Comparison of ENCODE assay signal across 10 mouse cellular contexts in the genomic region with DNA sequence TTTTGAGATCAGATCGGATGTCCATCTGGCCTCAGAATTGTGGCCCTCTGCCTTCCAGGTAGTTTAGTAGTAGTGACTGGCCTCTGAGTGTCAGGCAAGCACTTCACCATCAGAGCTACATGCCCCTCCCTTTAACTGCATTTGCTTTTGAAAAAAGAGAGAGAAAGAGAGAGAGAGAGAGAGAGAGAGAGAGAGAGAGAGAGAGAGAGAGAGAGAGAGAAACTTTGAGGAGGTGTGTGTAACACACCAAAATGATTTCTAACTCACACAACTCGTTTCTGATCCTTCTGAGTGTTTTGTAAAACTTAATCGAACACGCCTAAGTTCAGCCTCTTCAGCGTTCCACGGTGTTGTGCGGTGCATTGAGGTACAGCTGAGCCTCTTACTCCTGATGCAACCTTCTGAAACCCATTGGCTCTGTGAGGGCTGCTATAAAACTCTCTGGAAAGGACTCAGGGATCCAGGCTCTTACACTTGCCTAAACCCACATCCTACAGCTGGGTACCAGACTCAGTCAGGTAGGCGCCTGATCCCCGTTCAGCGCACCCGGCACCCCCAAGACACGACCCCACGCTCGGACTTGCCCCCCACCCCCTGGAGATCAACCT. TPM values are rescaled to one million over a fixed set of nuclear protein-coding genes. Genes with fewer than 3 reads are reported as not detected.
A peak's percentile ranks its signal among the peaks of the same experiment; 100 is the strongest.
DNase-seq lines count a peak whose midpoint lies in the region; ATAC-seq lines count a peak whose summit lies in the region.
"Had no signal": no experiment of that assay in that cellular context is flagged by ENCODE, and none has a peak within 500 bp of the region (broad histone marks: within the 10 kb centered on the region; RNA-seq: fewer than 3 reads in every experiment).

No protein-coding gene starts in this region.

- peaks cover 55% of the 10 kb centered on the region for H3K27me3 ChIP-seq in forebrain, embryonic 16.5 days (replicated peaks; ENCODE audit: control insufficient read depth, insufficient read depth, low read length)
- H3K27me3 ChIP-seq in midbrain, embryonic 10.5 days (ENCODE audit: low read depth, poor library complexity, severe bottlenecking), result peaks cover 99% of the 10 kb centered on the region

- H3K9ac ChIP-seq in forebrain, embryonic 16.5 days (replicated peaks; ENCODE audit: low read depth, low read length), result no peak overlapping the region

- no peaks in the 10 kb centered on the region for H3K36me3 ChIP-seq in forebrain, embryonic 16.5 days (ENCODE audit: control insufficient read depth, insufficient read depth)
- H3K36me3 ChIP-seq in midbrain, embryonic 10.5 days, result no peaks in the 10 kb centered on the region

- H3K27ac ChIP-seq in forebrain, embryonic 16.5 days (ENCODE audit: low read length), result no peak overlapping the region
- no peak overlapping the region for H3K27ac ChIP-seq in midbrain, embryonic 10.5 days (replicated peaks)
- H3K27ac ChIP-seq: gastrocnemius, adult 2 months had no signal

- peaks cover 16% of the 10 kb centered on the region for H3K4me1 ChIP-seq in forebrain, embryonic 16.5 days (replicated peaks; ENCODE audit: control insufficient read depth, insufficient read depth, low read length)
- H3K4me1 ChIP-seq in midbrain, embryonic 10.5 days, result peaks cover 20% of the 10 kb centered on the region

- peak; percentile 32 for DNase-seq in 3T3-L1 (ENCODE audit: low read depth, low spot score)
- DNase-seq in ES-CJ7 (ENCODE audit: low read depth, low spot score), result peak; percentile 47
- no peak for DNase-seq in midbrain, embryonic 10.5 days (ENCODE audit: low spot score)
- DNase-seq in cerebellum, adult 9-10 months, result no peak
- DNase-seq in gastrocnemius, postnatal 14 days, result no peak
- DNase-seq in frontal cortex, adult 2 months (ENCODE audit: extremely low spot score in 1 of 2, low spot score in 1 of 2), result no peak
- DNase-seq: gastrocnemius, adult 2 months; thymus, postnatal 36 days had no signal

- WGBS in forebrain, embryonic 16.5 days, result 3% methylated on average over 14 of the region's 14 CpGs
- 3% methylated on average over 14 of the region's 14 CpGs for WGBS in midbrain, embryonic 10.5 days

- H3K9me3 ChIP-seq in forebrain, embryonic 16.5 days (ENCODE audit: control insufficient read depth, low read length), result no peaks in the 10 kb centered on the region
- H3K9me3 ChIP-seq in midbrain, embryonic 10.5 days (replicated peaks), result no peaks in the 10 kb centered on the region

- peak overlapping the region; percentile 5 for H3K4me3 ChIP-seq in forebrain, embryonic 16.5 days (replicated peaks; ENCODE audit: low read length)
- H3K4me3 ChIP-seq in midbrain, embryonic 10.5 days, result peak overlapping the region; percentile 37

- no peak for ATAC-seq in forebrain, embryonic 16.5 days

- intact Hi-C loops in gastrocnemius, postnatal 14 days (cut with DNase I; ENCODE audit: low total_unique reads), result no loop called here

- peak overlapping the region; percentile 34 for H3K4me2 ChIP-seq in forebrain, embryonic 16.5 days (ENCODE audit: low read length)

RNA-seq across cellular contexts. Expression of a gene that starts 0.6 kb away (rescaled TPM):
- polyA plus RNA-seq in forebrain, embryonic 16.5 days (2015; fragmentation: Nextera tagmentation; extraction: Ambion mirVana), result not detected in 2 replicates
- polyA plus RNA-seq in midbrain, embryonic 10.5 days (2016; fragmentation: Nextera tagmentation; extraction: Ambion mirVana), result 0.11 and 0.14 TPM in 2 replicates
- not detected for total RNA-seq in gastrocnemius, postnatal 14 days (2021)
- polyA plus RNA-seq in frontal cortex, adult 2 months (2012; rRNA removed), result not detected in 2 replicates
- total RNA-seq: gastrocnemius, adult 2 months; megakaryocyte progenitor cell, adult 5-6 weeks had no signal

Comparison
In these comparisons a context has a peak if more than half of its experiments do, and no peak if none do; other contexts are left out.
1. DNase-seq: peak in 3T3-L1 (single experiment) and ES-CJ7 (single experiment); none in midbrain, embryonic 10.5 days (single experiment), cerebellum, adult 9-10 months (single experiment), gastrocnemius, postnatal 14 days (single experiment) and frontal cortex, adult 2 months (0 of 2).